Mouse (Mus musculus): ENCODE measurements around the gene Yars. TPM values are rescaled to one million over a fixed set of nuclear protein-coding genes. Genes with fewer than 3 reads are reported as not detected.
"Not testable (repeated sequence)": the region's sequence is repeated elsewhere in the genome, so short reads cannot be mapped to it uniquely, and the experiment has no call there.

Gene Yars
- polyA plus RNA-seq, 1 experiment from 2014 or later, result 115 TPM

GRCm38 (mm10) chr4:129204655-129205054 is 15.1 kb downstream of the Yars start:
- Histone ChIP-seq H3K9ac (ENCODE audit: low read length) (no peak overlapping the region), H3K27me3 (ENCODE audit: control insufficient read depth, insufficient read depth, low read length) (no peaks in the 10 kb centered on the region), H3K4me1 (ENCODE audit: control insufficient read depth, insufficient read depth, low read length) (no peaks in the 10 kb centered on the region), H3K4me3 (ENCODE audit: low read depth, low read length) (no peak overlapping the region), H3K9me3 (ENCODE audit: control insufficient read depth, low read length) (no peaks in the 10 kb centered on the region), H3K27ac (ENCODE audit: low read depth, low read length) (no peak overlapping the region), H3K4me2 (ENCODE audit: low read depth) (no peak overlapping the region), H3K36me3 (ENCODE audit: control insufficient read depth, insufficient read depth, low read length) (peaks cover 23% of the 10 kb centered on the region)
- DNase-seq (ENCODE audit: low spot score), result no peak
- WGBS, result 95% methylated on average over 10 of the region's 10 CpGs
- ATAC-seq (ENCODE audit: insufficient read depth, low FRiP score, low TSS enrichment), result no peak

GRCm38 (mm10) chr4:129206792-129207191 is 17.2 kb downstream of the Yars start:
- WGBS, result 96% methylated on average over 8 of the region's 8 CpGs
- H3K36me3 ChIP-seq (ENCODE audit: control insufficient read depth, insufficient read depth, low read length), result peaks cover 31% of the 10 kb centered on the region

GRCm38 (mm10) chr4:129209504-129209903 is 19.9 kb downstream of the Yars start:
- no peak overlapping the region for H3K4me3 ChIP-seq (ENCODE audit: low read depth, low read length)
- no peaks in the 10 kb centered on the region for H3K9me3 ChIP-seq (ENCODE audit: control insufficient read depth, low read length)
- peaks cover 33% of the 10 kb centered on the region for H3K36me3 ChIP-seq (ENCODE audit: control insufficient read depth, insufficient read depth, low read length)
- no peak overlapping the region for H3K9ac ChIP-seq (ENCODE audit: low read length)
- 73% methylated on average over 7 of the region's 7 CpGs for WGBS
- H3K4me2 ChIP-seq (ENCODE audit: low read depth), result no peak overlapping the region
- DNase-seq (ENCODE audit: low spot score), result no peak
- ATAC-seq (ENCODE audit: insufficient read depth, low FRiP score, low TSS enrichment), result no peak
- no peak overlapping the region for H3K27ac ChIP-seq (ENCODE audit: low read depth, low read length)
- H3K27me3 ChIP-seq (ENCODE audit: control insufficient read depth, insufficient read depth, low read length), result no peaks in the 10 kb centered on the region
- no peaks in the 10 kb centered on the region for H3K4me1 ChIP-seq (ENCODE audit: control insufficient read depth, insufficient read depth, low read length)

More at GRCm38 (mm10) chr4:129206792-129207191, 17.2 kb downstream of the Yars start:
- H3K4me1 ChIP-seq (ENCODE audit: control insufficient read depth, insufficient read depth, low read length), result no peaks in the 10 kb centered on the region
- ATAC-seq (ENCODE audit: insufficient read depth, low FRiP score, low TSS enrichment) (no peak), DNase-seq (ENCODE audit: low spot score) (no peak)
- H3K4me2 ChIP-seq (ENCODE audit: low read depth), result no peak overlapping the region
- no peaks in the 10 kb centered on the region for H3K27me3 ChIP-seq (ENCODE audit: control insufficient read depth, insufficient read depth, low read length)
- no peak overlapping the region for H3K4me3 ChIP-seq (ENCODE audit: low read depth, low read length)
- no peaks in the 10 kb centered on the region for H3K9me3 ChIP-seq (ENCODE audit: control insufficient read depth, low read length)
- H3K9ac ChIP-seq (ENCODE audit: low read length), result no peak overlapping the region
- H3K27ac ChIP-seq (ENCODE audit: low read depth, low read length), result no peak overlapping the region

- no peak for ATAC-seq (ENCODE audit: insufficient read depth, low FRiP score, low TSS enrichment)
- H3K36me3 ChIP-seq (ENCODE audit: control insufficient read depth, insufficient read depth, low read length), result peaks cover 35% of the 10 kb centered on the region
Observed at GRCm38 (mm10) chr4:129211461-129211860, 21.9 kb downstream of the Yars start.

GRCm38 (mm10) chr4:129212486-129212885 is 22.9 kb downstream of the Yars start:
- not testable (repeated sequence) for H3K4me3 ChIP-seq (ENCODE audit: low read depth, low read length); H3K27me3 ChIP-seq (ENCODE audit: control insufficient read depth, insufficient read depth, low read length); ATAC-seq (ENCODE audit: insufficient read depth, low FRiP score, low TSS enrichment); H3K9me3 ChIP-seq (ENCODE audit: control insufficient read depth, low read length); DNase-seq (ENCODE audit: low spot score); H3K4me2 ChIP-seq (ENCODE audit: low read depth); H3K4me1 ChIP-seq (ENCODE audit: control insufficient read depth, insufficient read depth, low read length); H3K9ac ChIP-seq (ENCODE audit: low read length); H3K27ac ChIP-seq (ENCODE audit: low read depth, low read length)
- WGBS, result 74% methylated on average over 3 of the region's 3 CpGs
- H3K36me3 ChIP-seq (ENCODE audit: control insufficient read depth, insufficient read depth, low read length), result peaks cover 34% of the 10 kb centered on the region

More at GRCm38 (mm10) chr4:129211461-129211860, 21.9 kb downstream of the Yars start:
- Histone ChIP-seq H3K9me3 (ENCODE audit: control insufficient read depth, low read length) (no peaks in the 10 kb centered on the region), H3K4me1 (ENCODE audit: control insufficient read depth, insufficient read depth, low read length) (no peaks in the 10 kb centered on the region), H3K27me3 (ENCODE audit: control insufficient read depth, insufficient read depth, low read length) (no peaks in the 10 kb centered on the region), H3K4me3 (ENCODE audit: low read depth, low read length) (no peak overlapping the region), H3K9ac (ENCODE audit: low read length) (no peak overlapping the region), H3K27ac (ENCODE audit: low read depth, low read length) (no peak overlapping the region), H3K4me2 (ENCODE audit: low read depth) (no peak overlapping the region)
- WGBS, result 88% methylated on average over 4 of the region's 4 CpGs
- no peak for DNase-seq (ENCODE audit: low spot score)

GRCm38 (mm10) chr4:129218569-129219175 is 29.1 kb downstream of the Yars start:
- no peak overlapping the region for H3K4me3 ChIP-seq (ENCODE audit: low read depth, low read length)
- H3K4me2 ChIP-seq (ENCODE audit: low read depth), result no peak overlapping the region
- peaks cover 26% of the 10 kb centered on the region for H3K36me3 ChIP-seq (ENCODE audit: control insufficient read depth, insufficient read depth, low read length)
- peaks cover 2% of the 10 kb centered on the region; the same call in 1 of the 2 replicates for H3K27me3 ChIP-seq (ENCODE audit: control insufficient read depth, insufficient read depth, low read length)
- 83% methylated on average over 7 of the region's 7 CpGs for WGBS
- H3K9me3 ChIP-seq (ENCODE audit: control insufficient read depth, low read length), result no peaks in the 10 kb centered on the region
- H3K4me1 ChIP-seq (ENCODE audit: control insufficient read depth, insufficient read depth, low read length), result peaks cover 10% of the 10 kb centered on the region
- no peak overlapping the region for H3K27ac ChIP-seq (ENCODE audit: low read depth, low read length)
- ATAC-seq (ENCODE audit: insufficient read depth, low FRiP score, low TSS enrichment), result no peak
- H3K9ac ChIP-seq (ENCODE audit: low read length), result no peak overlapping the region
- DNase-seq (ENCODE audit: low spot score), result no peak

GRCm38 (mm10) chr4:129219198-129219597 is 29.6 kb downstream of the Yars start:
- peaks cover 14% of the 10 kb centered on the region for H3K4me1 ChIP-seq (ENCODE audit: control insufficient read depth, insufficient read depth, low read length)
- no peak overlapping the region for H3K9ac ChIP-seq (ENCODE audit: low read length)
- DNase-seq (ENCODE audit: low spot score) (no peak), ATAC-seq (ENCODE audit: insufficient read depth, low FRiP score, low TSS enrichment) (no peak)
- H3K4me3 ChIP-seq (ENCODE audit: low read depth, low read length), result no peak overlapping the region
- H3K9me3 ChIP-seq (ENCODE audit: control insufficient read depth, low read length), result no peaks in the 10 kb centered on the region
- H3K36me3 ChIP-seq (ENCODE audit: control insufficient read depth, insufficient read depth, low read length), result peaks cover 26% of the 10 kb centered on the region
- H3K27me3 ChIP-seq (ENCODE audit: control insufficient read depth, insufficient read depth, low read length), result peaks cover 2% of the 10 kb centered on the region; the same call in 1 of the 2 replicates
- H3K27ac ChIP-seq (ENCODE audit: low read depth, low read length), result no peak overlapping the region
- 90% methylated on average over 10 of the region's 10 CpGs for WGBS
- H3K4me2 ChIP-seq (ENCODE audit: low read depth), result no peak overlapping the region

GRCm38 (mm10) chr4:129220376-129221089 is 31.0 kb downstream of the Yars start:
- ATAC-seq (ENCODE audit: insufficient read depth, low FRiP score, low TSS enrichment), result no peak
- WGBS, result 80% methylated on average over 7 of the region's 7 CpGs
- DNase-seq (ENCODE audit: low spot score), result no peak
- H3K4me3 ChIP-seq (ENCODE audit: low read depth, low read length), result no peak overlapping the region
- no peaks in the 10 kb centered on the region for H3K9me3 ChIP-seq (ENCODE audit: control insufficient read depth, low read length)
- H3K27me3 ChIP-seq (ENCODE audit: control insufficient read depth, insufficient read depth, low read length), result peaks cover 4% of the 10 kb centered on the region
- no peak overlapping the region for H3K27ac ChIP-seq (ENCODE audit: low read depth, low read length)
- peaks cover 14% of the 10 kb centered on the region for H3K4me1 ChIP-seq (ENCODE audit: control insufficient read depth, insufficient read depth, low read length)
- no peak overlapping the region for H3K9ac ChIP-seq (ENCODE audit: low read length)
- H3K36me3 ChIP-seq (ENCODE audit: control insufficient read depth, insufficient read depth, low read length), result peaks cover 23% of the 10 kb centered on the region
- H3K4me2 ChIP-seq (ENCODE audit: low read depth), result no peak overlapping the region

All from neural tube, embryonic 11.5 days (tissue).